Mouse (Mus musculus): ENCODE results near the gene Tomm70a.

GRCm38 (mm10) chr16:57182037-57182436 lies 60.5 kb downstream of the Tomm70a start:
- TF ChIP-seq POLR2A (IDR thresholded peaks at IDR 0.05; ENCODE audit: extremely low read depth, insufficient read depth, low read length), result no peak
- no peak for TF ChIP-seq CTCF (IDR thresholded peaks at IDR 0.05; ENCODE audit: extremely low read depth, insufficient read depth, low read length)
